Mouse (Mus musculus): ENCODE results near the gene Lpp. TPM values are rescaled to one million over a fixed set of nuclear protein-coding genes. Genes with fewer than 3 reads are reported as not detected.

The Lpp gene
- polyA plus RNA-seq, 1 experiment: 8.1 TPM

- H3K27ac ChIP-seq (ENCODE audit: insufficient read depth, low read length): no peak overlapping the region
- H3K4me1 ChIP-seq (ENCODE audit: control insufficient read depth, insufficient read depth, low read length): no peaks in the 10 kb centered on the region
- H3K27me3 ChIP-seq (ENCODE audit: control insufficient read depth, insufficient read depth, low read length): no peaks in the 10 kb centered on the region
- H3K4me3 ChIP-seq (replicated peaks; ENCODE audit: insufficient read depth, low read depth, low read length): no peak overlapping the region
- no peak for DNase-seq
- no peak for TF ChIP-seq POLR2A (IDR thresholded peaks at IDR 0.05; ENCODE audit: borderline replicate concordance, insufficient read depth, low read length)
- TF ChIP-seq CTCF (IDR thresholded peaks at IDR 0.05; ENCODE audit: borderline replicate concordance, insufficient read depth, low read depth, low read length): no peak
- WGBS: 72% methylated on average over 3 of the region's 3 CpGs
Measured at GRCm38 (mm10) chr16:24622226-24623194, 229.2 kb downstream of the Lpp start.

- no peaks in the 10 kb centered on the region for H3K4me1 ChIP-seq (ENCODE audit: control insufficient read depth, insufficient read depth, low read length)
- no peak overlapping the region for H3K4me3 ChIP-seq (replicated peaks; ENCODE audit: insufficient read depth, low read depth, low read length)
- TF ChIP-seq CTCF (IDR thresholded peaks at IDR 0.05; ENCODE audit: borderline replicate concordance, insufficient read depth, low read depth, low read length) (no peak), POLR2A (IDR thresholded peaks at IDR 0.05; ENCODE audit: borderline replicate concordance, insufficient read depth, low read length) (no peak)
- no peaks in the 10 kb centered on the region for H3K27me3 ChIP-seq (ENCODE audit: control insufficient read depth, insufficient read depth, low read length)
- 82% methylated on average over 5 of the region's 5 CpGs for WGBS
- no peak for DNase-seq
- no peak overlapping the region for H3K27ac ChIP-seq (ENCODE audit: insufficient read depth, low read length)
Measured at GRCm38 (mm10) chr16:24624335-24624734, 231.0 kb downstream of the Lpp start.

- DNase-seq: no peak
- no peak overlapping the region for H3K4me3 ChIP-seq (replicated peaks; ENCODE audit: insufficient read depth, low read depth, low read length)
- H3K27ac ChIP-seq (ENCODE audit: insufficient read depth, low read length): no peak overlapping the region
- H3K27me3 ChIP-seq (ENCODE audit: control insufficient read depth, insufficient read depth, low read length): no peaks in the 10 kb centered on the region
- no peak for TF ChIP-seq POLR2A (IDR thresholded peaks at IDR 0.05; ENCODE audit: borderline replicate concordance, insufficient read depth, low read length)
- no peak for TF ChIP-seq CTCF (IDR thresholded peaks at IDR 0.05; ENCODE audit: borderline replicate concordance, insufficient read depth, low read depth, low read length)
- no peaks in the 10 kb centered on the region for H3K4me1 ChIP-seq (ENCODE audit: control insufficient read depth, insufficient read depth, low read length)
- WGBS: 94% methylated on average over 5 of the region's 5 CpGs
Measured at GRCm38 (mm10) chr16:24625576-24625975, 232.3 kb downstream of the Lpp start.

- no peak overlapping the region for H3K4me3 ChIP-seq (replicated peaks; ENCODE audit: insufficient read depth, low read depth, low read length)
- no peaks in the 10 kb centered on the region; the same call in 1 of the 2 replicates for H3K4me1 ChIP-seq (ENCODE audit: control insufficient read depth, insufficient read depth, low read length)
- H3K27me3 ChIP-seq (ENCODE audit: control insufficient read depth, insufficient read depth, low read length): no peaks in the 10 kb centered on the region
- 91% methylated on average over 1 of the region's 1 CpGs for WGBS
- TF ChIP-seq POLR2A (IDR thresholded peaks at IDR 0.05; ENCODE audit: borderline replicate concordance, insufficient read depth, low read length) (no peak), CTCF (IDR thresholded peaks at IDR 0.05; ENCODE audit: borderline replicate concordance, insufficient read depth, low read depth, low read length) (no peak)
- no peak for DNase-seq
- H3K27ac ChIP-seq (ENCODE audit: insufficient read depth, low read length): no peak overlapping the region
Measured at GRCm38 (mm10) chr16:24628779-24629178, 235.5 kb downstream of the Lpp start.

- TF ChIP-seq CTCF (IDR thresholded peaks at IDR 0.05; ENCODE audit: borderline replicate concordance, insufficient read depth, low read depth, low read length) (no peak), POLR2A (IDR thresholded peaks at IDR 0.05; ENCODE audit: borderline replicate concordance, insufficient read depth, low read length) (no peak)
- WGBS: 89% methylated on average over 12 of the region's 12 CpGs
- no peak overlapping the region for H3K4me3 ChIP-seq (replicated peaks; ENCODE audit: insufficient read depth, low read depth, low read length)
- H3K27ac ChIP-seq (ENCODE audit: insufficient read depth, low read length): no peak overlapping the region
- H3K4me1 ChIP-seq (ENCODE audit: control insufficient read depth, insufficient read depth, low read length): no peaks in the 10 kb centered on the region; the same call in 1 of the 2 replicates
- H3K27me3 ChIP-seq (ENCODE audit: control insufficient read depth, insufficient read depth, low read length): no peaks in the 10 kb centered on the region
- DNase-seq: no peak
Measured at GRCm38 (mm10) chr16:24629218-24630172, 236.2 kb downstream of the Lpp start.

GRCm38 (mm10) chr16:24635381-24635919, 242.1 kb downstream of the Lpp start:
- 40% methylated on average over 7 of the region's 7 CpGs for WGBS
- no peaks in the 10 kb centered on the region for H3K27me3 ChIP-seq (ENCODE audit: control insufficient read depth, insufficient read depth, low read length)
- H3K4me1 ChIP-seq (ENCODE audit: control insufficient read depth, insufficient read depth, low read length): peaks cover 14% of the 10 kb centered on the region; the same call in 1 of the 2 replicates
- H3K27ac ChIP-seq (ENCODE audit: insufficient read depth, low read length): peak overlapping the region; percentile 7; the same call in 1 of the 2 replicates
- no peak for TF ChIP-seq POLR2A (IDR thresholded peaks at IDR 0.05; ENCODE audit: borderline replicate concordance, insufficient read depth, low read length)
- no peak for TF ChIP-seq CTCF (IDR thresholded peaks at IDR 0.05; ENCODE audit: borderline replicate concordance, insufficient read depth, low read depth, low read length)
- H3K4me3 ChIP-seq (replicated peaks; ENCODE audit: insufficient read depth, low read depth, low read length): no peak overlapping the region
- DNase-seq: peak; percentile 71 to 87

GRCm38 (mm10) chr16:24636894-24637293, 243.6 kb downstream of the Lpp start:
- peaks cover 19% of the 10 kb centered on the region for H3K4me1 ChIP-seq (ENCODE audit: control insufficient read depth, insufficient read depth, low read length)
- TF ChIP-seq CTCF (IDR thresholded peaks at IDR 0.05; ENCODE audit: borderline replicate concordance, insufficient read depth, low read depth, low read length): no peak
- no peak for TF ChIP-seq POLR2A (IDR thresholded peaks at IDR 0.05; ENCODE audit: borderline replicate concordance, insufficient read depth, low read length)
- H3K27ac ChIP-seq (ENCODE audit: insufficient read depth, low read length): no peak overlapping the region
- H3K4me3 ChIP-seq (replicated peaks; ENCODE audit: insufficient read depth, low read depth, low read length): no peak overlapping the region
- H3K27me3 ChIP-seq (ENCODE audit: control insufficient read depth, insufficient read depth, low read length): no peaks in the 10 kb centered on the region
- DNase-seq: no peak
- 46% methylated on average over 2 of the region's 2 CpGs for WGBS

All from cerebellum, adult 2 months (tissue).